Mouse (Mus musculus) monocyte, adult 2 months (primary cell): ENCODE data around the gene Golph3.

ENCODE experiments used
- DNase-seq, 2 experiments: peaks; one replicate each; pipeline ENCODE4 v3.0.0; 2022; ENCODE audit warnings: low spot score in 2 of 2, low read depth in 1 of 2

The Golph3 gene

DNA sequence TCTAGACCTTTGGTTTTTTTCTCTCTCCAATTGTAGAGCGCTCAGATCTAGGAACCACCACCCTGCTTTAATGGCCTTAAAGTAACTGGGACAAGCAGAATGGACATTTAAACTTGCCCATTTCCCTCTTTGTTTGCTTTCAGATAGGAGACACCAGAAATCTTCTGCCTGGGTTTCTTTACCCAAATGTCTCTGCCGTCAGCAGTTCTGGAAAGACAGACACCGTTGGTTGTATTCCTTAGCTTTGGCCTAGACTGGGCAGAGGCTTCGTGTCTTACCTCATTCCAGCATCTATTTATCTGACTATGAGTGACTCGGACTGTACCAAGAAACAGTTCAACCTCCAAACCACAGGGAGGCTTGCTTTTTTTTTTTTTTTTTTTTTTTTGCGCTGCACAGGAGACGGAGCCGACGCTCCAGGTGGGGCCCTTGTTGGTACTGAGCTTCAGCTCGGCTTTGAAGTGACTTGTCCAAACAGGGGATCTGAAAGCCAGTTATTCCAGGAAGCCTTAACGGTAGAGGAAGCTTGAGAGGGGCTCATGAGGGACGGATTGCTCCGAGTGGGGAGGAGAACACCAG, 55.3 kb downstream of the Golph3 start:
- DNase-seq: no peak

DNA sequence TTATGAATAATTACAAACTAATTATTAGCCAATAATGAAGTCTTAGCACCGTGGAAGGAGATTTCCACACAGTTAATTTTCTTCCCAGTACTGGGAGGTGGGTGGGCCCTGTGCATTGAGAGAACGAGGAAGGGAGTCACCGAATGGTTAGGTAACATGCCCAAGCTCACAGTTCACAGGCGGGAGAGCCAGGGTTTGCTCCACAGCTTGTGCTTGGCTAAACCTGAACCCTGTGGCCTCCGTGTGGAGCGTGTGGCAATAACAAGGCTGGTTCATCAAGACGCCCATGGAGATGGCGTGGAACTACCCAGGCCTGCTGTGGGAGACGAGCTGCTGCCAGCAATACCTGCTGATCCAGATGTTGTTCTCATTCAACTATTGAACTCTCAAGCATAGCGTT, 56.5 kb downstream of the Golph3 start:
- DNase-seq: no peak

DNA sequence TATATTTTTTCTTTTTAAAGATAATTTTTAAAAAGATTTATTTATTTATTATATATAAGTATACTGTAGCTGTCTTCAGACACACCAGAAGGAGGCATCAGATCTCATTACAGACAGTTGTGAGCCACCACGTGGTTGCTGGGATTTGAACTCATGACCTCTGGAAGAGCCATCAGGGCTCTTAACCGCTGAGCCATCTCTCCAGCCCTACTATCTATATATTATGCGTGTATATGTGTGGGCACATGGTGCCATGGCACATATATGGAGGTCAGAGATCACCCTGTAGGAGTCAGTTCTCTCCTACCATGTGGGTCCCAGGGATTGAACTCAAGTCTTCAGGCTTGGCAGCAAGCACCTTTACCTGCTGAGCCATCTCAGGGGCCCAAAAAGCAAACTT, 58.8 kb downstream of the Golph3 start:
- DNase-seq: no peak

DNA sequence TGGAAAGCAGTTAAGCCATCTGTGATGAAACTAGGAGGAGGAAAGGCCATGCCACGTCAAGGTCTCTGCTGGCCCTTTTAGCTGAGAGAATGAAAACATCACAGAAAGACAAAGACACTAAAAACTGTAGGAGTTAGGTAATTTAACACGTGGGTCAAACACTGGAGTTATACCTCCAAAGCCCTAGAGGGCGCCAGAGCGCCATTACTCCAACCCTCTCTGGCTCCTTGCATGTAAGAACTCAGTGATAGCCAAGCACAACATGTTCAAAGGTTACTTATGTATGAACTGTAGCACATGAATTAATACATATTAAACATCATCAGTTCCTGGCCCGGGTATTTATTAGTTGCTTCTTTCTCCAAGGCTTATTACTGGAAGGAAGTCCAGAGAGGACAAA, 59.3 kb downstream of the Golph3 start:
- peak; percentile 36 to 71 for DNase-seq

DNA sequence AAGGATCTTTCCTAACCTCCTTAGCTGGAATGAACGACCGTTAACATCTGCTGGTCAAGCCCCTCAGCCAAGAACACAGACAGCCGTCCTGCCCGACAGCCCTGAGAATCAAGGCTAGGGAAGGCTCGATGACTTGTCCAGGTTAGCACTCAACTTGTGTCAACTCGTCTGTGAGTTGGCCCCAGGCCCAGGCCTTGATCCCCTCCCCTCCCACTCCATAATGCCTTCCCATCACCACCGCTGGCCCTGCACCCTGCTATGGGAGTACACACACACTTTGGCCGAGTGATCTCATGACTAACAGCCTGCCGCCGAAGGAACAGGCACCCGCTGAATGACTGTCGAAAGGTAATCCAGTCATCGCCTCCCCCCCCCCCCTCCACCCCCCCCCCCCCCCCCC, 63.4 kb downstream of the Golph3 start:
- DNase-seq: no peak

DNA sequence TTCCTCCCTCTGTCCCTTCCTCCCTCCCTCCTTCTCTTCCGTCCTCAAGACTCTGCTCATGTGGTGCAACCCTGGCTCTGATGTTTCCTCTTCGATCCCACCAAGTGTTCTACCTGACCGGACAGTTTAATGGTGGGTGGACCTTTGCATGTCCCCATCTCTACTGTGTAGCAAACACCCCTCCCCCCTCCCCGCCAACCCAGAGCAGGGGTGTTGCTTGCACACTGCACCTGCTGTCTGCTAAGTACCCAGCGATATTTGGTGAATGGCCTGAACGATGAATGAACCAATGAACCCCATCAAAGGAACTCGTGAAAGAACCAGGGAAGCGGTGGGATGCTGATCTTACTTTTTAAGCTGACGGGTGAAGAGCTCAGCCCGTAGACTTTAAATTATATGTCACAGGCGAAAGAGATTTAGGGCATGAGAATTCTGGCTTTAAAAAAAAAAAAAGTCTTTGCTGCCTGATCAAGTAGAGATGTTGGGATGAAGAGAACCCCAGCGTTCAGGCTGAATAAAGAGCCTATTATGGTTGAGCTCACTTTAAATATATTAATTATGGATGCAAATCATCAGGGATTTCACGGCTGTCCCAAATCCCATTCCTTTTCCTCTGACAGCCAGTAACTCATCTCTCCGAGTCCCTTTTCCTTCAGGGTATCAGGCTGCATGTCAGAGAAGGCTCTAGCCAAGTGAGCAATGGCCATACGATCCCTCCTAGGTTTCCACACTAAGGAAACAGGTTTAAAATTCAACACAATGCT, 67.7 kb downstream of the Golph3 start:
- no peak for DNase-seq

DNA sequence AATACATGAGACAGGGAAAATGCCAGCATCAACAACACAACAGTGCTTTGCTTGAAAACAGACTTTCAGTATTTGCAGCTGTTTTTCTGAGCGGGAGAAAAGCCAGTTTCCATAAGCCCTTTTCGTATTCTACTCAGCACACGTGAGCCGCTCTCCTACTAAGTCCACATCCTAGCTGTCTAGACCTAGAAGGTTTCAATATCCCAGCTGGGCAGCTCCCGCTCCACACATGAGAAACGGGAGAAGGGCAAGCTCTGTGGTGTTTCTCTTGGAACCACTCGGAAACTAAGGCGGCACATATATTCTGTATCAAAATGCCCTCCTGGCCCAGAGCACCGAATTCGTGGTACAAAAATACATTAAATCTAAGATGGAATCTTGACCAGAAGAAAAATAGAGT, 73.5 kb downstream of the Golph3 start:
- no peak for DNase-seq

DNA sequence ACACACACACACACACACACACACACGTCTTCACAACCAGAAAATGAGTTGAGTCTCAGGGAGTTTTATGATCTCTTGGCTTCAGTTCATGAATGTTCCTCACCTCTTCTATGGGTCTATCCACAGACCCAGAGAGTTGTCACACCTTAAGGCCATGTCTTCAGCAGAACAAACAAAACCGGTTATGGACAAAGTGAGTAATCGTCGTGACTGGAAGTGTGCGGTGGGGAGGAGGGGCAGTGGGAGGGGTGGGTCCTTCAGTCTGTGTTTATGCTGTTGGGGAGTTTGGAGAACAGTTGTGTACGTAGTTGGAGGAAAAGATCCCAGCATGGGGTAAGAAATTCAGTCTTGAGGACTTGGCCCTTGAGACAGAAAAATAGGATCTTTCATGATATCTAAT, 75.8 kb downstream of the Golph3 start:
- DNase-seq: no peak
